Mouse (Mus musculus): ENCODE measurements around the gene 2310061I04Rik. TPM values are rescaled to one million over a fixed set of nuclear protein-coding genes. Genes with fewer than 3 reads are reported as not detected.
A peak's percentile ranks its signal among the peaks of the same experiment; 100 is the strongest.
"Not testable (repeated sequence)": the region's sequence is repeated elsewhere in the genome, so short reads cannot be mapped to it uniquely, and the experiment has no call there.

2310061I04Rik gene
- total RNA-seq (2022), result 10 to 100 TPM; 52.7 to 68.7 (median 62.6) TPM

- peak; percentile 85 to 92 for DNase-seq (ENCODE audit: low spot score in 2 of 2)
These were observed at the start of gene 2310061I04Rik for GRCm38 (mm10) chr17:35896781-35897643. TSS of gene 2310061I04Rik (minus strand) at chr17:35897431.

GRCm38 (mm10) chr17:35939941-35940340 lies 42.7 kb upstream of the 2310061I04Rik start:
- DNase-seq (ENCODE audit: low spot score in 2 of 2), result no peak

- DNase-seq (ENCODE audit: low spot score in 2 of 2), result no peak
These were observed 41.9 kb upstream of the 2310061I04Rik start for GRCm38 (mm10) chr17:35939108-35939507.

- no peak for DNase-seq (ENCODE audit: low spot score in 2 of 2)
These were observed 40.6 kb upstream of the 2310061I04Rik start for GRCm38 (mm10) chr17:35937700-35938348.

- not testable (repeated sequence) for DNase-seq (ENCODE audit: low spot score in 2 of 2)
These were observed 38.5 kb upstream of the 2310061I04Rik start for GRCm38 (mm10) chr17:35935763-35936162.

GRCm38 (mm10) chr17:35932608-35933007 lies 35.4 kb upstream of the 2310061I04Rik start:
- DNase-seq (ENCODE audit: low spot score in 2 of 2), result no peak

GRCm38 (mm10) chr17:35930627-35931026 lies 33.4 kb upstream of the 2310061I04Rik start:
- no peak for DNase-seq (ENCODE audit: low spot score in 2 of 2)

GRCm38 (mm10) chr17:35929534-35929933 lies 32.3 kb upstream of the 2310061I04Rik start:
- DNase-seq (ENCODE audit: low spot score in 2 of 2), result no peak

GRCm38 (mm10) chr17:35927471-35927870 lies 30.2 kb upstream of the 2310061I04Rik start:
- no peak for DNase-seq (ENCODE audit: low spot score in 2 of 2)

- DNase-seq (ENCODE audit: low spot score in 2 of 2), result no peak
These were observed 26.1 kb upstream of the 2310061I04Rik start for GRCm38 (mm10) chr17:35923281-35923680.

GRCm38 (mm10) chr17:35922566-35922965 lies 25.3 kb upstream of the 2310061I04Rik start:
- DNase-seq (ENCODE audit: low spot score in 2 of 2), result no peak

- no peak for DNase-seq (ENCODE audit: low spot score in 2 of 2)
These were observed 24.5 kb upstream of the 2310061I04Rik start for GRCm38 (mm10) chr17:35921710-35922109.

- no peak for DNase-seq (ENCODE audit: low spot score in 2 of 2)
These were observed 23.8 kb upstream of the 2310061I04Rik start for GRCm38 (mm10) chr17:35920862-35921562.

- no peak for DNase-seq (ENCODE audit: low spot score in 2 of 2)
These were observed 23.2 kb upstream of the 2310061I04Rik start for GRCm38 (mm10) chr17:35920384-35920783.

GRCm38 (mm10) chr17:35919864-35920301 lies 22.7 kb upstream of the 2310061I04Rik start:
- no peak for DNase-seq (ENCODE audit: low spot score in 2 of 2)

GRCm38 (mm10) chr17:35919060-35919715 lies 22.0 kb upstream of the 2310061I04Rik start:
- peak; percentile 94 to 95 for DNase-seq (ENCODE audit: low spot score in 2 of 2)

- no peak for DNase-seq (ENCODE audit: low spot score in 2 of 2)
These were observed 21.2 kb upstream of the 2310061I04Rik start for GRCm38 (mm10) chr17:35918276-35919059.

GRCm38 (mm10) chr17:35917463-35918251 lies 20.4 kb upstream of the 2310061I04Rik start:
- no peak for DNase-seq (ENCODE audit: low spot score in 2 of 2)

- DNase-seq (ENCODE audit: low spot score in 2 of 2), result no peak
These were observed 19.9 kb upstream of the 2310061I04Rik start for GRCm38 (mm10) chr17:35917143-35917462.

Measured in gastrocnemius, adult 8-10 months (tissue).